Mouse (Mus musculus): ENCODE data around the gene Dach1.
A peak's percentile ranks its signal among the peaks of the same experiment; 100 is the strongest.

Gene Dach1

GRCm38 (mm10) chr14:98038524-98038923 lies 131.0 kb downstream of the Dach1 start:
- no peak for DNase-seq (ENCODE audit: low spot score in 2 of 2)

GRCm38 (mm10) chr14:98037175-98037574 lies 132.4 kb downstream of the Dach1 start:
- DNase-seq (ENCODE audit: low spot score in 2 of 2), result no peak

- peak in 1 of 2 experiments; percentile 36 for DNase-seq (ENCODE audit: low spot score in 2 of 2)
Measured at GRCm38 (mm10) chr14:98035261-98035660, 134.3 kb downstream of the Dach1 start.

- no peak for DNase-seq (ENCODE audit: low spot score in 2 of 2)
Measured at GRCm38 (mm10) chr14:98023540-98023939, 146.0 kb downstream of the Dach1 start.

- no peak for DNase-seq (ENCODE audit: low spot score in 2 of 2)
Measured at GRCm38 (mm10) chr14:98014053-98014452, 155.5 kb downstream of the Dach1 start.

GRCm38 (mm10) chr14:98008501-98008900 lies 161.1 kb downstream of the Dach1 start:
- no peak for DNase-seq (ENCODE audit: low spot score in 2 of 2)

- DNase-seq (ENCODE audit: low spot score in 2 of 2), result peak; percentile 30 to 66
Measured at GRCm38 (mm10) chr14:98002021-98002680, 167.4 kb downstream of the Dach1 start.

- DNase-seq (ENCODE audit: low spot score in 2 of 2), result no peak
Measured at GRCm38 (mm10) chr14:97998584-97998983, 171.0 kb downstream of the Dach1 start.

GRCm38 (mm10) chr14:97983251-97983650 lies 186.3 kb downstream of the Dach1 start:
- no peak for DNase-seq (ENCODE audit: low spot score in 2 of 2)

GRCm38 (mm10) chr14:97982676-97983075 lies 186.9 kb downstream of the Dach1 start:
- DNase-seq (ENCODE audit: low spot score in 2 of 2), result no peak

- DNase-seq (ENCODE audit: low spot score in 2 of 2), result no peak
Measured at GRCm38 (mm10) chr14:97980879-97981278, 188.7 kb downstream of the Dach1 start.

- no peak for DNase-seq (ENCODE audit: low spot score in 2 of 2)
Measured at GRCm38 (mm10) chr14:97976091-97976490, 193.5 kb downstream of the Dach1 start.

- DNase-seq (ENCODE audit: low spot score in 2 of 2), result no peak
Measured at GRCm38 (mm10) chr14:97975447-97975846, 194.1 kb downstream of the Dach1 start.

- DNase-seq (ENCODE audit: low spot score in 2 of 2), result peak in 1 of 2 experiments; percentile 1
Measured at GRCm38 (mm10) chr14:97964543-97965069, 205.0 kb downstream of the Dach1 start.

GRCm38 (mm10) chr14:97963624-97964023 lies 205.9 kb downstream of the Dach1 start:
- no peak for DNase-seq (ENCODE audit: low spot score in 2 of 2)

- DNase-seq (ENCODE audit: low spot score in 2 of 2), result no peak
Measured at GRCm38 (mm10) chr14:97956356-97956755, 213.2 kb downstream of the Dach1 start.

- DNase-seq (ENCODE audit: low spot score in 2 of 2), result no peak
Measured at GRCm38 (mm10) chr14:97945471-97945870, 224.1 kb downstream of the Dach1 start.

- DNase-seq (ENCODE audit: low spot score in 2 of 2), result no peak
Measured at GRCm38 (mm10) chr14:97944643-97945268, 224.8 kb downstream of the Dach1 start.

- no peak for DNase-seq (ENCODE audit: low spot score in 2 of 2)
Measured at GRCm38 (mm10) chr14:97942361-97942760, 227.2 kb downstream of the Dach1 start.

- no peak for DNase-seq (ENCODE audit: low spot score in 2 of 2)
Measured at GRCm38 (mm10) chr14:97896622-97897021, 272.9 kb downstream of the Dach1 start.

GRCm38 (mm10) chr14:97881976-97882375 lies 287.6 kb downstream of the Dach1 start:
- no peak for DNase-seq (ENCODE audit: low spot score in 2 of 2)

GRCm38 (mm10) chr14:97871001-97871400 lies 298.6 kb downstream of the Dach1 start:
- DNase-seq (ENCODE audit: low spot score in 2 of 2), result no peak

GRCm38 (mm10) chr14:97858384-97858783 lies 311.2 kb downstream of the Dach1 start:
- DNase-seq (ENCODE audit: low spot score in 2 of 2), result no peak

Measured in heart, adult 9 months (tissue).